Mouse (Mus musculus) ES-CJ7 (cell line): ENCODE measurements around the gene Myo10.

Experiments used
- DNase-seq: peaks from one replicate; pipeline ENCODE4 v3.0.0; 2011; ENCODE audit warnings: low read depth, low spot score

Gene Myo10

GRCm38 (mm10) chr15:25651820-25652219 is 29.5 kb downstream of the Myo10 start:
- no peak for DNase-seq

GRCm38 (mm10) chr15:25652368-25652767 is 30.0 kb downstream of the Myo10 start:
- no peak for DNase-seq

GRCm38 (mm10) chr15:25652933-25653332 is 30.6 kb downstream of the Myo10 start:
- no peak for DNase-seq

GRCm38 (mm10) chr15:25653680-25654079 is 31.4 kb downstream of the Myo10 start:
- no peak for DNase-seq

GRCm38 (mm10) chr15:25662833-25663519 is 40.7 kb downstream of the Myo10 start:
- DNase-seq = no peak

GRCm38 (mm10) chr15:25669283-25670247 is 47.2 kb downstream of the Myo10 start:
- no peak for DNase-seq

- DNase-seq = no peak
Measured at GRCm38 (mm10) chr15:25673231-25673980, 51.1 kb downstream of the Myo10 start.

DNA sequence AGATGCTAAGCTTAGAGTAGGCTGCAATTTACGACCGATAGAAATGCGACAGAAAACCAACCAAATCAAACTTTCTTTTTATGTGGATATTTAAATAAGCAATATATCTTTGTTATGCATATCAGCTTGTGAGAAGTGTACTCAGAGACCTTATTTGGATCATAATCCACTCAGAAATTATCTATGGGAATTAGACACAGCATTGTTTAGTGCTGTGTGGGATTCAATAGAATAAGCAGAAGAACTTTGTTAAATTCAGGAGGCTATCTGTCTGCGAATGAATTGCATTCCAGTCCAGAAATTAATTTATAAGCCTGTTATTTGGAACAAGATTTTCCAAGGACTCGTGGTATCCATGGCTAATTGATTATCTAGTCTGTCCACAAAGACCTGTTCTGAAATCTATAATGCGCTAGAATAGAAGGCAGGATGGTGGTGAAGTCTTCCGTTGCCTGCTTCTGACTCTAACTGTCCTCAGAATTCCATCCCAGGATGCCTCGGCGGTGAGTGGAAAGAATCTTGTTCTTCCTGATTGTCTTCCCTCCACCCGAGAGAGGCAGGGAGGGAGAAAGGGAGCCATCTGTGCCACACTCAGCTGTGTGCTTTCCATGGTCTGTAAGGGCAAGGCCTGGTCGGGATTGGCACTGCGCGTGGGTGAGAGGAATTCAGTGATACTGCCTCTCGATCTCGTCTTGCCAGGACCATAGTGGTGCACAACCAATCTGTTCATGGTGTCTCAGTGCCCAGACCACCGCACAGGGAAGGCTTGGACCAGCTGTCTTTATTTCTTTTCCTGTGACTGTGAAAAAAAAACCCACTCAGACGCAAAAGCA is 52.0 kb downstream of the Myo10 start:
- DNase-seq = no peak

GRCm38 (mm10) chr15:25674932-25675250 is 52.6 kb downstream of the Myo10 start:
- no peak for DNase-seq

DNA sequence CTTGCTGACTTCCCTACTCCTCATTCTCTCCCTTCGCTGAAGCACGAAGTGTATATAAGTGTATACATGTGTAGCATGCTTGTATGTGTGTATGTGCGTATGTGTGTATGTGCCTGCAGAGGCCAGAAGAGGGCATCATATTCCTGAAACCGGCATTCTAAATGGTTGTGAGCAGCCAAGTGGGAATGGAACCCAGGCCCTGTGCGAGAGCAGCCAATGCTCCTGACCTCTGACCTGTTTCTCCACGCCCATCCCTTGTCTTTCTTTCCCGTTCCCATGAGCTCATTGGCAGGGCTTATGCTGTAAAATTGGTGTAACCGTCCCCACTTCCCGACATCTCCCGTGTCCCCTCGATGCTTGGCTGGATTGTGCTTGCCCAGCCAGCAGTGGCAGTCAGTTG is 53.0 kb downstream of the Myo10 start:
- no peak for DNase-seq

DNA sequence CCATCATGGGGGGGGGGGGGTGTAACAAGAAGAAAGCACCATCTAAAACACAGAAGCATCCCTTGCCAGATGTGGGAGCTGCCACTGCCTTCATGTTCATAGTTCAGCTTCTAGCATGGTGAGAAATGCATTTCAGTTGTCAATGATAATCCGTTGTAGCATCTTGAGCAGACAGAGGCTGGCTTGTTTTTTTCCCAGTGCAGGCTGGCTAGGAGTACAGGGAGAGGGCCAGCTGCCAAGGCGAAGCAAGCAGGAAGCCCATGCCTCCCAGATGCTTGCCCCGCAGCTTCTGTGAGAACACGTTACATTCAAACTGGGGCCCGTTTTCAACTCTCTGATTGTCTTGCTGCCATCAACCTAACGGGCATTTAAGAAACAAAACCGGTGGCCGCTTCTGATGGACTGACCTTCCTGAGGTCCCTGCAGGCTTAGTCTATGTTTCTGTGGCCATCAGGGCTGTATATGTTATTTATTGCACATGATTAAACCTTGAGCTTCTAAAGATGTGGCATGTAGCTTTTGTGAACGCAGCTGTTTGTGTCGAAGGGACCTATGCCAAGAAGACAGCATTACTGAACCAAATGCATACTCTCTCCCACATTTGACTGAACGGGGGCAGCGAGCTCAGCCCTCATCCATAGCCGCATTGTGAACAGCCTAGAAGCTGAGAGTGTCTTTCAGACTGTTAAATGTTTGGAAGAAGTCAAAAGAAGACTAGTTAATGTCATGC is 53.9 kb downstream of the Myo10 start:
- DNase-seq = no peak

- no peak for DNase-seq
Measured at GRCm38 (mm10) chr15:25679081-25679480, 56.8 kb downstream of the Myo10 start.

GRCm38 (mm10) chr15:25679616-25680015 is 57.3 kb downstream of the Myo10 start:
- no peak for DNase-seq

- no peak for DNase-seq
Measured at GRCm38 (mm10) chr15:25680269-25680818, 58.0 kb downstream of the Myo10 start.

DNA sequence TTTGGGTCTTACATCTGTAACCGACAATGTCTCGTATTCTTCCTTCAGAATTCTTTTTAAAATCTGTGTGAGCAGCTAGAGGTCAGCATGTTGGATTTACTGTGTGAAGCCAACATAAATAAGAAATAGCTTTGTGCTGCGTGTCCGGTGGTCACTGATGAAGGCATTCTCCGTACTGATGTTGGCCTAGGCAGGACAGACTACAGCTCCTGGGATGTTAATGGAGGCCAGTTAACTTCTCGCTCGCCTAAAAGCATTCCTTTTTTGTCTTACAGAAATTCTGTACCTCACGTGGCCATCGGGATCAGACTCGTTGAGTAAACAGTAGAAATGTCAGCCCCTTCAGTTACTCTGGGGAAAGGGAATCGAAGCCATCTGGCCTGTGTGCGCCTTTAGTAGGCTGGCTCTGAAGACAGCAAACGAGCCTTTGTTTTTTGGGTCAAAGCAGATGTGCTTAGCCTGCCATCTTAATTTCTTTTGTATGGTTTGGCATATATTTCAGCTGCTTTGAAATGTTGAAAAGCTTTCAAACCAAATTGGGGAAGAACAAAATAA is 60.7 kb downstream of the Myo10 start:
- DNase-seq = no peak

DNA sequence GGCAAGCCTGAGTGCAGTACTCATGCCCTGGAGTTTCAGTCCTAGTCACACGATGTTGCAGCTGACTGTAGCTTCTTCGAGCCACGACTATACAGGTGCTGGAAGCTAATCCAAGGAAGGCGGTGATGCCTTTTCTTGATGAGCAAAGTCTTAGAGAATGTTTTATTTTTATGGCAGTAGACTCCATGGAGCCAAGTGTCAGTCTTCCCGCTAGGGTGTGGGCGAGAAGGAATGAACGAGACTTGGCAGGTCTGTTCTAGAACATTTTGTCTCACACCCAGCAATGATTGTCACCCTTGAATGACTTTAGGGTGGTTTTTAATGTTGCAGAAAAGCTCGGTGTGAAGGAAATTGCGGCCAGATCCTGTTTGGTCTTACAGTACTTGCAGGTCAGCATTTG is 62.9 kb downstream of the Myo10 start:
- no peak for DNase-seq

DNA sequence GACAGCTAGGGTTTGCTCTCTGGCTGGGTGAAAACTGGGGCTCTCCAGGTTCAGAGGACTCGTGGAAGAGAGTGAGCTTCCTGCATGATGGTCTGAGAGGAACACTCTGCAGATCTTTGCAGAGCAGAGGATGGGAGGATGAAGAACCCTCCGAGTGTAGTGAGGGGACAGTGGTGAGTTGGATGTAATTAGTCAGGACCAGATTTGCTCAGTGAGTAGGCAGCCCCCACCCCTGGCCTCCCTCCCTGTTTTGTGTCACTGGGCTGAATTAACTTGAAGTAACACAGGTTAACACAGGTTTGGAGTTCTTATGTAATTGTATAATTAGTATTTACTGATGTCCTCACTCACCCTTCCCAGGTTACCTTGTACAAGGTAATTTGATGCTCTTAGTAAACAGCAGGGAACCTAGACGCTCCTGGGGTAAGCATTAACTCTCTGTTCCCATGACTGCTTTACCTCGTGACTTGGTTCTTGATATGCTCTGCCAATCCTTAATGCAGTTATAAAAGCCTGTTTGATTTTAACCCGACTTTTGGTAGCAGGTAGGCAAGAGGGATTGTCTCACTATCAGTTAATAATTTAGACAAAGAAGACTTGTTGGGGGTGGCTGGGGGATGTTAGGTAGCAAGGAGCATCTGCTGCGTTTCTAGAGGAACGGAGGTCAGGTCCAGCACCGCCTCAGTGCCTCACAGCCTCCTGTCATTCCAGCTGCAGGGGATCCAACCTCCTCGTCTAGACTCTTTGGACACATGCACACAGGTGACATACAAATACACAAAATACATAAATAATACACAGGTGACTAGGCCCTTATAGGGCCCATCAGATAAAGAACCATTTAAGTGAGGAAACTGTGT is 66.3 kb downstream of the Myo10 start:
- no peak for DNase-seq

- no peak for DNase-seq
Measured at GRCm38 (mm10) chr15:25689477-25689876, 67.2 kb downstream of the Myo10 start.
